Mouse (Mus musculus) midbrain, postnatal 0 days (tissue): ENCODE results near the gene Daxx. TPM values are rescaled to one million over a fixed set of nuclear protein-coding genes. Genes with fewer than 3 reads are reported as not detected.
A peak's percentile ranks its signal among the peaks of the same experiment; 100 is the strongest.
"Not testable (repeated sequence)": the region's sequence is repeated elsewhere in the genome, so short reads cannot be mapped to it uniquely, and the experiment has no call there.

Experiments used
- ATAC-seq: fragments of 200-750 bp; cut with Nextera tagmentation; 2 replicates; pipeline ENCODE4 v1.8.0; 2017; ENCODE audit warnings: moderate number of reproducible peaks, mild to moderate bottlenecking, moderate TSS enrichment, moderate library complexity; ENCODE audit not compliant: low FRiP score
- DNase-seq: peaks from one replicate; pipeline ENCODE4 v3.0.0-alpha.2; 2015; ENCODE audit warnings: low spot score
- H3K27ac ChIP-seq: fragments of 300-500 bp; sonication (generic); 2 replicates; pipeline ENCODE4 v1.5.1; 2014; ENCODE audit warnings: low read depth, mild to moderate bottlenecking, low read length, mixed read lengths
- H3K27me3 ChIP-seq: fragments of 300-500 bp; sonication (generic); 2 replicates; pipeline ENCODE4 v1.6.1; 2014; ENCODE audit warnings: low read length, control low read depth, mixed read lengths; ENCODE audit not compliant: insufficient read depth
- H3K36me3 ChIP-seq: fragments of 300-500 bp; sonication (generic); 2 replicates; pipeline ENCODE4 v1.6.1; 2014; ENCODE audit warnings: low read length, control low read depth, mixed read lengths; ENCODE audit not compliant: insufficient read depth
- H3K4me1 ChIP-seq: fragments of 300-500 bp; sonication (generic); 2 replicates; pipeline ENCODE4 v1.6.1; 2014; ENCODE audit warnings: mild to moderate bottlenecking, control low read depth, antibody characterized with exemption, low read length, mixed read lengths; ENCODE audit not compliant: insufficient read depth
- H3K4me2 ChIP-seq: fragments of 300-500 bp; sonication (generic); 2 replicates; pipeline ENCODE4 v1.6.1; 2014; ENCODE audit warnings: low read depth, mild to moderate bottlenecking, low read length, mixed read lengths; ENCODE audit not compliant: poor library complexity, severe bottlenecking
- H3K4me3 ChIP-seq: fragments of 300-500 bp; sonication (generic); 2 replicates; pipeline ENCODE4 v1.5.1; 2014; ENCODE audit warnings: low read depth, mild to moderate bottlenecking, low read length, moderate library complexity
- H3K9ac ChIP-seq: fragments of 300-500 bp; sonication (generic); replicated peaks from 2 replicates; pipeline ENCODE4 v1.6.1; 2014; ENCODE audit warnings: mild to moderate bottlenecking, low read length, moderate library complexity, mixed read lengths; ENCODE audit not compliant: poor library complexity, severe bottlenecking
- H3K9me3 ChIP-seq: fragments of 300-500 bp; sonication (generic); 2 replicates; pipeline ENCODE4 v1.6.1; 2016; ENCODE audit warnings: low read length, control low read depth
- CTCF ChIP-seq: IDR thresholded peaks from 2 replicates; pipeline ENCODE4 v1.5.1; 2016; ENCODE audit warnings: antibody characterized with exemption, mild to moderate bottlenecking
- WGBS: fragments of 180-500 bp; shearing (Covaris S2); extraction: QIAGEN DNeasy Blood & Tissue Kit; methylation state at CpG from one replicate; pipeline ENCODE4 v1.1.7; 2014; 5-methylcytosine and 5-hydroxymethylcytosine counted together
- polyA plus RNA-seq: library from polyadenylated mRNA; unstranded; fragments of >200 nt; fragmentation: Nextera tagmentation; extraction: Ambion mirVana; gene quantifications from 2 replicates; pipeline ENCODE4 v1.2.1, GENCODE M21; 2015
- total RNA-seq: library from RNA; depleted of rRNA; stranded (reverse); fragments of >200 nt; gene quantifications from 2 replicates; pipeline ENCODE4 v1.2.3, GENCODE M21; 2014

Daxx gene
- total and polyA plus RNA-seq, 2 experiments from 2014 or later, result 42.9 to 55.7 TPM

DNA sequence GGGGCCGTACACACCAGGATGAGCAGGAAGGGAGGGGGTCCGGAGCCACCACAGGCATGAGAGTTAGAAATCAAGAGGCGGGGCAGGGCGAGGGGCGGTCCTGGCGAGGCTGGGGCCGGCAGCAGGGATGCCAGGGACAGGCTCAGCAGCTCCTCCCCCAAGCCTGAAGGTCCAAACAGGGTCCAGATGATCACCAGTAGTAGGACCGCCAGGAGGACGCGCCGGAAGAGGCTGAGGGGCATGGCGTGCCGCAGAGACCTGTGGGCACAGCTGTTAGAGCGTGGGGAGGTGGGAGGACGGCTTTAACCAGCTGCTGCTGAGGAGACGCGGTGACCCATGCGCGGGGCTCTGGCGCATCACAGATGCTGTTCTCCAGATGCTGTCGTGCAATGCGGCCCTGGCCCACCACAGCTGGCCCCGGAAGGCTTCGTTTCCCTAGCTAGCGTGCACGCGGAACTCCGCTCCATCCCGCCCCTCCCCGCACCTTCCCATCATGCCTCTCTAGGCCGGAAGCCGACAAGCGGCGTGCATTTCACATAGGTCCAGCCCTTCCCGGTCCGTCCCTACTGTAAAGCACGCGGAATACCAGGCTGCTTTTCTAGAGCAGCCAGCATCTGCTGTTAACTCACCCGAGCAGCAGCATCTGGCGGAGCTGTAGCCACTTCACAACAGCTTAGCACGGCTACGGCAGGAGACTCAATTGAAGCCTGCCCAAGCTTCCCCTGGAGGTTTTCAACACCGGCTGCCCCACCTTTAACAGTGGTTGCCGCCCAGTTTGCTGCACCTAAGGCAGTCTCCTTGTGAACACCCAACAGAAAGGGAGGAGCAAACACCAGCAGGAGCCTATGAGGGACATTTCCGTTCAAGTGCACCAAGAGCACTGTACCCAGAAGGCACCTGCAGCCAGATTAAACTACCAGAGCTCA, 42.1 kb downstream of the Daxx start, which contains the start of gene B3galt4:
B3galt4 (minus strand) TSS at position 468 of the 926 bp plus-strand sequence.
- Histone ChIP-seq H3K4me1 (peaks cover 13% of the 10 kb centered on the region; the same call in 1 of the 2 replicates), H3K36me3 (peaks cover 22% of the 10 kb centered on the region), H3K4me3 (peak within 1 kb of the TSS; percentile 52), H3K9ac (peak within 1 kb of the TSS; percentile 79), H3K27ac (peak within 1 kb of the TSS; percentile 91), H3K27me3 (no peaks in the 10 kb centered on the region), H3K4me2 (peak within 1 kb of the TSS; percentile 96), H3K9me3 (no peaks in the 10 kb centered on the region)
- DNase-seq (peak; percentile 90), ATAC-seq (peak; percentile 76)
- under 1% methylated on average over 45 of the region's 45 CpGs for WGBS
- TF ChIP-seq CTCF, result peak; percentile 13

DNA sequence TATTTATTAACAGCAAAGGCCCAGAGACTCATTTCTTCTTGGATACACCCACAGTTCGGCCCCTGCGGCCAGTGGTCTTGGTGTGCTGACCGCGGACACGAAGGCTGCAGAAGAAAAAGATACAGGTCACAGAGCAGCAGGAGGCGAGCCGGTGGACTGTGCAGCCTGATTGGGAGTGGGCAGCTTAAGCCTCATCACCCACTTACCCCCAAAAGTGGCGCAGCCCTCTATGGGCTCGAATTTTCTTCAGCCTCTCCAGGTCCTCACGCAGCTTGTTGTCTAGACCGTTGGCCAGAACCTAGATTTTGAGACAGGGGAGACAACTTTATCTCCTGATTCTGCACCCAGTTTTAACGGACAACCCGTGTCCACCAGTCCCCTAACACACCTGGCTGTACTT, 42.8 kb downstream of the Daxx start:
- not testable (repeated sequence) for H3K9me3 ChIP-seq, ATAC-seq, H3K27ac ChIP-seq, DNase-seq, H3K9ac ChIP-seq, H3K4me3 ChIP-seq, H3K27me3 ChIP-seq
- peak overlapping the region; percentile 96 for H3K4me2 ChIP-seq
- WGBS, result 75% methylated on average over 13 of the region's 13 CpGs
- peaks cover 17% of the 10 kb centered on the region for H3K36me3 ChIP-seq
- peaks cover 19% of the 10 kb centered on the region; the same call in 1 of the 2 replicates for H3K4me1 ChIP-seq

DNA sequence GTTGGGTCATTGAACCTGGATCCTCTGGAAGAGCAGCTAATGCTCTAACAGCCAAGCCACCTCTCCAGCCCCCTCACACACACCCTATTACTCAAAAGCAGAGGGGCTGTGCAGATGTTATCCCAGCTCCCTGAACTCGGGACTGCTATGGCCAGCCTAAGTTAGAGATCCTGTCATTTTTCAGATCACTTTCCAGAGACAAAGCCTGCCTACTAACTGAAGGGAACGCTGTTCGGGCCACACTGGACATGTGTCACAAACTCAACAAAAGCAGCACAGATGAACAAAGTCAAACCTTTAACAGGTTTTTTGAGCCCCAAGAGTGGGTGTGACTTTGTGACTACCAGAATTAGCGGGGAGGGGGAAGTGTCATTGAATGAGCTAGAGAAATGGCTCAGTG, 43.7 kb downstream of the Daxx start:
- Histone ChIP-seq H3K27me3 (no peaks in the 10 kb centered on the region), H3K27ac (no peak overlapping the region), H3K9ac (no peak overlapping the region; the same call in 1 of the 2 replicates), H3K4me3 (no peak overlapping the region), H3K36me3 (peaks cover 18% of the 10 kb centered on the region), H3K4me2 (no peak overlapping the region), H3K9me3 (no peaks in the 10 kb centered on the region), H3K4me1 (peaks cover 19% of the 10 kb centered on the region; the same call in 1 of the 2 replicates)
- TF ChIP-seq CTCF, result no peak
- no peak for ATAC-seq
- DNase-seq, result no peak
- WGBS, result 80% methylated on average over 4 of the region's 4 CpGs

DNA sequence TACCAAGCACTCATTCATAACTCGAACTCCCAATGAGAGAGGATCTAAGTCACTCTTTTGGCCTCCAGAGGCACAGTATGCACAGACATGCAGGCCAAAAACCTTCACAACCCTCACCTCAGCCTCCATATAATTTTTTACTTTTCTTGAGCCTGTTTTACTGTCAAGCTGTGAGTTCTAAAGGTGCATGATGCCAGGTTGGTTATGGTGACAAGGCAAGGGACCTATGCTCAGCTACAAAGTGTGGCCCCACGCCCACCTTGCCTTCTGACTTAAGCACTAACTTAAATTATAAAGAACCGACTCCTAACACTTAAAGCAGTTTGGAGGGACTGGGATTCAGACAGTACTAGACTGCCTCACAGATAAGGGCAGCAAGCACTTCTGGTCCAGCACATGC, 44.1 kb downstream of the Daxx start:
- WGBS, result 88% methylated on average over 3 of the region's 3 CpGs
- Histone ChIP-seq H3K4me1 (peaks cover 19% of the 10 kb centered on the region; the same call in 1 of the 2 replicates), H3K27me3 (no peaks in the 10 kb centered on the region), H3K4me3 (no peak overlapping the region), H3K27ac (no peak overlapping the region), H3K36me3 (peaks cover 22% of the 10 kb centered on the region), H3K9ac (no peak overlapping the region), H3K9me3 (no peaks in the 10 kb centered on the region), H3K4me2 (no peak overlapping the region)
- no peak for TF ChIP-seq CTCF
- DNase-seq, result no peak
- no peak for ATAC-seq

DNA sequence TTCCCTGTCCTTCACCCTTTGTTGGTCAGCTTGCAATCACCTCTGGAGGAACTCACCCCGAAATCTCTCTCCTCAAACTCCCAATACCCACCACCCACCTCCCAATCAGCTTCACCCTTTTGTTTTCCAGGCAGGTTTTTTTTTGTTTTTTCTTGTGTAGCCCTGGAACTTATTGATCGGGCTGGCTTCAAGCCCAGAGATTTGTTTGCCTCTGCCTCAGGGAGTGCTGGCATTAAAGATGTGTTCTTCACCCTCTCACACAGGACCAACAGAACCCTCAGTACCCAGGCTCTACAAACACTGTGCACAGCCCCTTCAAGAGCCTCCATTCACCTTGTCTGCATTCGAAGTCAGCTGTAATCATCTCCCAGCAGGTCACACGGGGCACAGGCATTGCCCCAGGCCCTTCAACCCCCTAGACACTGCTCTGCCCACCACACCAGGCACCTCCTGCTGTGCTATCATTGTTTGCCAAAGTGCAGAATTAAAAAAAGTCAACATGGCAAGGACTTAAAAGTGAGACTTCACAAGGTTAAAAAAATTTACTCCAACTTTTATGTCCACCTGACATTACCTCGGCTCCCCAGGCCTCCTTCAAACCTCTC, 44.8 kb downstream of the Daxx start:
- H3K27ac ChIP-seq, result 0 out of 2 replicates have a peak overlapping the region, but pooled peaks have one; percentile 26
- no peak for ATAC-seq
- no peak for TF ChIP-seq CTCF
- H3K36me3 ChIP-seq, result peaks cover 24% of the 10 kb centered on the region
- H3K9me3 ChIP-seq, result no peaks in the 10 kb centered on the region
- peak overlapping the region; percentile 96 for H3K9ac ChIP-seq
- no peak for DNase-seq
- no peaks in the 10 kb centered on the region for H3K27me3 ChIP-seq
- H3K4me3 ChIP-seq, result peak overlapping the region; percentile 84
- 42% methylated on average over 5 of the region's 5 CpGs for WGBS
- H3K4me1 ChIP-seq, result peaks cover 19% of the 10 kb centered on the region; the same call in 1 of the 2 replicates
- peak overlapping the region; percentile 74 for H3K4me2 ChIP-seq
